Mouse (Mus musculus): ENCODE data around the gene Bcs1l. TPM values are rescaled to one million over a fixed set of nuclear protein-coding genes. Genes with fewer than 3 reads are reported as not detected.

Gene Bcs1l
- 23.3 TPM in 2 replicates for polyA plus RNA-seq (2016; fragmentation: Nextera tagmentation; extraction: Ambion mirVana)

DNA sequence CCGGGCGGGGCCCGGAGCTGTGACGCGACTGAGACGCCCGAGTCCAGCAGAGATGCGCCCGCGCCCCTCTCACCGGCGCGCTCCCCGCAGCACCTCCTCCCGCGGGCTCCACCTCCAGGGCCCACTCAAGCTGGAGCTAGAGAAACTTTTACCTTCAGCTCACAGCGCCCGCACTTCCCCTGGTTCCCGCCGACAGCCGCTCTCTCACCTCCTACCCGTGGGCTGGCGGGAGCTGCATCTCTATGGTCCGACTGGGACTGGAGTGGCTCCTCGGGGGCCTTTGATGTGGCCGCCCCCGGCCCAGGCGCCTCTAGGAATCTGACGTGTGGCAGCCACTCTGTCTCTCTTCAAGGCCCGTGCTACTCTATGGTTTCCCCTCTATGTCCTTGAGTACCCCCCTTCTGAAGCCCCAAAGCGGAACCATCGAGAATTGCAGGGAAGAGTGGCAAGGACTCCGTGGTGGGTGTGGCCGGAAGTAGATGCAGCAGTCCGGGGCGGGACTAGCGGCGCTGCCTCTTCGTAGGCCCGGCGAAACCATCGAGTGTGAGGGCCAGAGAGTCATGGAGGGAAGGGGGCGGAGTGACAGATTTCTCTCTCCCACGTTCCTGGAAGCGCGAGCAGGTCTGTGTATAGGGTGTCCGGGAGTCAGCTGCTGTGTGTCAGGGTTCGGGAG is at the start of gene Bcs1l, which contains the start of gene Zfp142:
Gene Bcs1l (plus strand): TSS at position 517 of the 673 bp plus-strand sequence.
Gene Zfp142 (minus strand): TSS at position 474 of the 673 bp plus-strand sequence.
- peak within 1 kb of the TSS; percentile 95 for H3K4me3 ChIP-seq
- no peaks in the 10 kb centered on the region for H3K27me3 ChIP-seq (ENCODE audit: insufficient read depth, poor library complexity, severe bottlenecking)
- H3K9me3 ChIP-seq, result no peaks in the 10 kb centered on the region
- H3K27ac ChIP-seq, result peak within 1 kb of the TSS; percentile 86
- DNase-seq (ENCODE audit: low spot score), result peak; percentile 99
- H3K4me1 ChIP-seq, result peaks cover 32% of the 10 kb centered on the region
- under 1% methylated on average over 48 of the region's 48 CpGs for WGBS
- H3K36me3 ChIP-seq, result peaks cover 42% of the 10 kb centered on the region

DNA sequence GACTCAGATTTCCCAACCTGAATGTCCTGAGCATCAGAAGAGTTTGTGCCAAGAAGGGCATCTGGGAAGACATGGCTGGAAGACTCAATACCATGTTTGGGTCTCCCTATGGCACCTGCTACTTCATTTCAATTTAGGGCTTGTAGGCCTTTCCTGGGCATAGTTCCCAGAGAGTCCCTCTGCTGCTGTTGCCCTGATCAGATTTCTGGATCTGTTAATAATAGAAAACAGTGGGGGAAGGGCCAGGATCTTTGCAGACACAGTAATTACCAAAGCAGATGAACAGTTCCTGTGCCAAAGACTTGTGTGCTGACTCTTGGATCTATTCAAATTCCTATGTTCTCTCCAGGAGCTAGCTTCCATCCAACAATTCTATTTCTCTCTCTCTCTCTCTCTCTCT is 49.4 kb upstream of the Bcs1l start:
- H3K4me3 ChIP-seq, result no peak overlapping the region
- H3K36me3 ChIP-seq, result no peaks in the 10 kb centered on the region
- H3K27ac ChIP-seq, result no peak overlapping the region
- peaks cover 8% of the 10 kb centered on the region; the same call in 1 of the 2 replicates for H3K4me1 ChIP-seq
- H3K9me3 ChIP-seq, result no peaks in the 10 kb centered on the region
- 0 out of 2 replicates have a peak, but pooled peaks cover 3% of the 10 kb centered on the region for H3K27me3 ChIP-seq (ENCODE audit: insufficient read depth, poor library complexity, severe bottlenecking)
- DNase-seq (ENCODE audit: low spot score), result no peak

DNA sequence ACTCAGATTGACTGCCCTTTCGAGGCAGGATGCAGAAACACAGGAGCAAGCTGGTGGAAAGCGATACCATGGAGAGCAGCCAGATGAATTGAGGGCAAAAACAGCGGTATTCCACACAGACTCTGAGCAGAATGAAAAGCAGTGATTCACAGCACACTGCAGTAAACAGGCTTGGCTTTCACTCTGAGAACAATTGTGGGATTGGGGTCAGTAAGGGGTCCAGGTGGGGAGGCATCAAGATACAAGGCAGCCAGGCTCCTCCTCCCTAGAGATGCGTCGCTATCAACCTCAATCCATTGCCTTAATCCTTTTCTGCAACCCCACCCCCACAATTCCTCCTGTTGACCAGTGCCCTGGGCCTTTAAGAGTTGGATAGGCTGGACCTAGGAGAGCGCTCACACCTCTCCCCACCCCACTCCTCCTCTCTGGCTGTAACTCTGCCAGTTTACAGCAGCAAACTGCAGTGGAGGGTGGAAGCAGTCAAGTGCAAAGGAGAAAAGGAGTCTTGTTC is 45.6 kb upstream of the Bcs1l start, which contains the start of gene Plcd4:
Gene Plcd4 (plus strand): TSS at position 438 of the 511 bp plus-strand sequence.
- H3K4me3 ChIP-seq, result no peak within 1 kb of the TSS
- H3K27ac ChIP-seq, result no peak within 1 kb of the TSS
- H3K36me3 ChIP-seq, result no peaks in the 10 kb centered on the region
- H3K4me1 ChIP-seq, result peaks cover 8% of the 10 kb centered on the region; the same call in 1 of the 2 replicates
- 6% methylated on average over 6 of the region's 6 CpGs for WGBS
- H3K27me3 ChIP-seq (ENCODE audit: insufficient read depth, poor library complexity, severe bottlenecking), result 0 out of 2 replicates have a peak, but pooled peaks cover 3% of the 10 kb centered on the region
- no peak for DNase-seq (ENCODE audit: low spot score)
- no peaks in the 10 kb centered on the region for H3K9me3 ChIP-seq

DNA sequence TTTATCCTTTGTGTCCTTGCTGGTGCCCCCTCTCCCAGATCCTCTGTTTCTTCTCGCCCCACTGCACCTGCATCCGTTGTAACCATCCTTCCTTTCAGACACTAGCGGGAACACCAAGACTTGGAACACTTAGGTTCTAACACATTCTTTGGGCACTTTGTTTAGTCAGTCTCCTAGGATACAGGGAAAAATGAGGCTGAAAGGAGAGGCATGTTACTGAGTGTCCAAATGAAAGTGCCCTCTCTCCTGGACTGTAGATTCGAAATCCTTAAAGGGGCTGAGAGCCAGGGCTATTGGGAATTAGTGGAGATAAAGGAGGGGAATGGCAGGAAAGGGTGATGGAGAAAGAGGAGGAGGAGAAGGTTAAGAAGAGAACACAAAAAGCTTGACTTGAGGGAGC is 43.9 kb upstream of the Bcs1l start, which contains the start of gene Usp37:
Gene Usp37 (minus strand): TSS at position 101 of the 400 bp plus-strand sequence.
- WGBS, result 84% methylated on average over 4 of the region's 4 CpGs
- no peak within 1 kb of the TSS for H3K4me3 ChIP-seq
- no peak within 1 kb of the TSS for H3K27ac ChIP-seq
- H3K4me1 ChIP-seq, result peaks cover 8% of the 10 kb centered on the region; the same call in 1 of the 2 replicates
- no peak for DNase-seq (ENCODE audit: low spot score)
- 0 out of 2 replicates have a peak, but pooled peaks cover 3% of the 10 kb centered on the region for H3K27me3 ChIP-seq (ENCODE audit: insufficient read depth, poor library complexity, severe bottlenecking)
- H3K36me3 ChIP-seq, result no peaks in the 10 kb centered on the region
- H3K9me3 ChIP-seq, result no peaks in the 10 kb centered on the region

GRCm38 (mm10) chr1:74559061-74559460 is 29.0 kb upstream of the Bcs1l start:
- H3K9me3 ChIP-seq, result no peaks in the 10 kb centered on the region
- no peak overlapping the region for H3K27ac ChIP-seq
- no peaks in the 10 kb centered on the region for H3K4me1 ChIP-seq
- H3K36me3 ChIP-seq, result peaks cover 5% of the 10 kb centered on the region
- no peak overlapping the region for H3K4me3 ChIP-seq
- WGBS, result 74% methylated on average over 5 of the region's 5 CpGs
- H3K27me3 ChIP-seq (ENCODE audit: insufficient read depth, poor library complexity, severe bottlenecking), result no peaks in the 10 kb centered on the region
- no peak for DNase-seq (ENCODE audit: low spot score)

- whole genome bisulfite sequencing, result 94% methylated on average over 6 of the region's 6 CpGs
Observed at GRCm38 (mm10) chr1:74565834-74566233, 22.3 kb upstream of the Bcs1l start.

GRCm38 (mm10) chr1:74569739-74570719 is 18.1 kb upstream of the Bcs1l start:
- H3K27me3 ChIP-seq (ENCODE audit: insufficient read depth, poor library complexity, severe bottlenecking), result no peaks in the 10 kb centered on the region
- H3K4me1 ChIP-seq, result 0 out of 2 replicates have a peak, but pooled peaks cover 5% of the 10 kb centered on the region
- peaks cover 99% of the 10 kb centered on the region for H3K36me3 ChIP-seq

More at GRCm38 (mm10) chr1:74565834-74566233, 22.3 kb upstream of the Bcs1l start:
- DNase-seq (ENCODE audit: low spot score), result no peak
- Histone ChIP-seq H3K9me3 (no peaks in the 10 kb centered on the region), H3K4me1 (0 out of 2 replicates have a peak, but pooled peaks cover 5% of the 10 kb centered on the region), H3K27me3 (ENCODE audit: insufficient read depth, poor library complexity, severe bottlenecking) (no peaks in the 10 kb centered on the region), H3K27ac (no peak overlapping the region), H3K36me3 (peaks cover 73% of the 10 kb centered on the region), H3K4me3 (no peak overlapping the region)

DNA sequence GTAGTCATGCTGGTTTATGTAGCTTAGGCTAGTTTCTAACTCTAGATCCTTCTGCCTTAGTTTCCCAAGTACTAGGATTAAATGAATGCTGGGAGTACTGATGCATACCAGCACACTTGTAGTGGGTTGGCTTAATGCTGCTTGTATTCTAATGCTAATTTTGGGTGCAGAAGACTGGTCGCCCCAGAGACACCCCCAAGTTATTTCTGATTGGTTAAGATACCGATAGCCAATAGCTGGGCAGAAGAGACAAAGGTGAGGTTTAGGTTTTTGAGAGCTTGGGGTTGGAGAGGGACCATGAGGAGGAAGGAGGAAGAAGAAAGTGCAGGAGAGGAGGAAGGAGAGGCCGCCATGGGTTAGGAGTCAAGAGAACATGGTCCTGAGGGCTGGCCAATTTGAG is 5.5 kb upstream of the Bcs1l start:
- peaks cover 25% of the 10 kb centered on the region for H3K4me1 ChIP-seq
- H3K27me3 ChIP-seq (ENCODE audit: insufficient read depth, poor library complexity, severe bottlenecking), result no peaks in the 10 kb centered on the region
- H3K4me3 ChIP-seq, result no peak overlapping the region
- WGBS, result 83% methylated on average over 3 of the region's 3 CpGs
- H3K36me3 ChIP-seq, result peaks cover 55% of the 10 kb centered on the region
- no peaks in the 10 kb centered on the region for H3K9me3 ChIP-seq
- no peak for DNase-seq (ENCODE audit: low spot score)
- no peak overlapping the region for H3K27ac ChIP-seq

More at GRCm38 (mm10) chr1:74569739-74570719, 18.1 kb upstream of the Bcs1l start:
- H3K9me3 ChIP-seq, result no peaks in the 10 kb centered on the region
- DNase-seq (ENCODE audit: low spot score), result no peak
- 88% methylated on average over 29 of the region's 29 CpGs for WGBS
- no peak overlapping the region for H3K4me3 ChIP-seq
- H3K27ac ChIP-seq, result no peak overlapping the region

- no peak for DNase-seq (ENCODE audit: low spot score)
- 80% methylated on average over 3 of the region's 3 CpGs for WGBS
- no peak overlapping the region for H3K27ac ChIP-seq
Observed at GRCm38 (mm10) chr1:74584616-74585398, 3.3 kb upstream of the Bcs1l start.

DNA sequence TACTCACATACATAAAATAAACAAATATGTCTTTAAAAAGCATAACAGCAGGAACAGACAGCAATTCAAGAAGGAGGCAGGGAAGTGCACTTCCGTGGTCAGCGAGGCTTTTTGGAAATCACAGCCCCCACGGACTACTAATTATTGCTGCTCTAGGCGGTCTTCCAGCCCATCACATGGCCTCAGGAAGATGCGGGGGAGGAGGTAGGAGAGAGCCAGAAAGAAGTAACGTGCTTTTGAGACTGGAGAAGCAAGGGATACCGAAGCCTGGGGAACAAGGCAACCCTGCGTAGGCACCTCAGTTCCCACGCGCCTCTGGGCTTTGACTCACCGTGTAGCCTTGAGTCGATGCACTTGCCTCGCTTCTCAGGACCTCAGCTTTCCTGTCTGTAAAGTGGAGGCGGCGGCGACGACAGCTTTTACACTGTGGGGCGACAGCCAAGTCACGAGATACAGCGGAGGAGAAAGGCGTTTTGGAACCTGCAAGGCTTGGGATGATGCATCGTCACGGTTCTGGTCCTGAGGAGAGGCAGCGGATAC is 786 bp upstream of the Bcs1l start:
- H3K9me3 ChIP-seq, result no peaks in the 10 kb centered on the region
- no peaks in the 10 kb centered on the region for H3K27me3 ChIP-seq (ENCODE audit: insufficient read depth, poor library complexity, severe bottlenecking)
- peak overlapping the region; percentile 86 for H3K27ac ChIP-seq
- H3K36me3 ChIP-seq, result peaks cover 44% of the 10 kb centered on the region
- peak overlapping the region; percentile 95 for H3K4me3 ChIP-seq
- WGBS, result under 1% methylated on average over 24 of the region's 24 CpGs
- H3K4me1 ChIP-seq, result peaks cover 32% of the 10 kb centered on the region
- DNase-seq (ENCODE audit: low spot score), result no peak

More at GRCm38 (mm10) chr1:74584616-74585398, 3.3 kb upstream of the Bcs1l start:
- Histone ChIP-seq H3K4me3 (peak overlapping the region; percentile 0; the same call in 1 of the 2 replicates), H3K4me1 (peaks cover 32% of the 10 kb centered on the region), H3K9me3 (no peaks in the 10 kb centered on the region), H3K36me3 (peaks cover 37% of the 10 kb centered on the region), H3K27me3 (ENCODE audit: insufficient read depth, poor library complexity, severe bottlenecking) (no peaks in the 10 kb centered on the region)

- DNase-seq (ENCODE audit: low spot score), result no peak
- Histone ChIP-seq H3K4me3 (no peak overlapping the region), H3K9me3 (no peaks in the 10 kb centered on the region), H3K27me3 (ENCODE audit: insufficient read depth, poor library complexity, severe bottlenecking) (no peaks in the 10 kb centered on the region), H3K27ac (no peak overlapping the region), H3K36me3 (peaks cover 85% of the 10 kb centered on the region), H3K4me1 (no peaks in the 10 kb centered on the region; the same call in 1 of the 2 replicates)
- 83% methylated on average over 8 of the region's 8 CpGs for WGBS
Observed at GRCm38 (mm10) chr1:74594434-74594833, 6.3 kb downstream of the Bcs1l start.

Measured in heart, embryonic 10.5 days (tissue).